Mouse (Mus musculus): Measurements from ENCODE around the gene Cul9. TPM values are rescaled to one million over a fixed set of nuclear protein-coding genes. Genes with fewer than 3 reads are reported as not detected.
A peak's percentile ranks its signal among the peaks of the same experiment; 100 is the strongest.
"Not testable (repeated sequence)": the region's sequence is repeated elsewhere in the genome, so short reads cannot be mapped to it uniquely, and the experiment has no call there.

The Cul9 gene
- polyA plus RNA-seq, 1 experiment from 2014 or later: 10.6 TPM

DNA sequence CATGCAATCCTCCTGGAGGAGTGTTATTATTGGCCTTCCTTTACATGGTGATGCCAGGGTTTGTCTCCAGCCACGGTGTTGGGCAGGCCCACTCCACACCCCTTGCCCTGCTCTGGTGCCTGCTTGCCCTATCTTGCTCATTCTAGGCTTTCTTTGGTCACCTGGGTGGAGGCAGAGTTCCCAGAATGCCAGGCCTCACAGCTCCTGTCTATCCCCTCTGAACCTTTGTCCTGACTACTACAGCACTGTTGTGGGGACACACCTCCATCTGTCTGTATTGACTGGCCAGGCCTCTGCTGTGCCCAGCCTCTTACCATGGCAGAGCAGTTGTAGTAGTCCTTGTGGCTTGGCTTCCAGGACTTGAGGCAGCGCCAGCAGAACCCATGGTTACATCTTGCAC is 43.4 kb downstream of the Cul9 start:
- 91% methylated on average over 2 of the region's 2 CpGs for WGBS
- no peak overlapping the region for H3K9ac ChIP-seq
- no peak overlapping the region for H3K27ac ChIP-seq (replicated peaks)
- no peak overlapping the region for H3K4me2 ChIP-seq (replicated peaks)
- H3K27me3 ChIP-seq: no peaks in the 10 kb centered on the region
- H3K4me1 ChIP-seq: peaks cover 6% of the 10 kb centered on the region; the same call in 1 of the 2 replicates
- ATAC-seq (ENCODE audit: insufficient number of reproducible peaks, low FRiP score, low TSS enrichment, low read depth): no peak
- peaks cover 13% of the 10 kb centered on the region; the same call in 1 of the 2 replicates for H3K36me3 ChIP-seq
- H3K4me3 ChIP-seq (replicated peaks): no peak overlapping the region
- H3K9me3 ChIP-seq (replicated peaks): no peaks in the 10 kb centered on the region

DNA sequence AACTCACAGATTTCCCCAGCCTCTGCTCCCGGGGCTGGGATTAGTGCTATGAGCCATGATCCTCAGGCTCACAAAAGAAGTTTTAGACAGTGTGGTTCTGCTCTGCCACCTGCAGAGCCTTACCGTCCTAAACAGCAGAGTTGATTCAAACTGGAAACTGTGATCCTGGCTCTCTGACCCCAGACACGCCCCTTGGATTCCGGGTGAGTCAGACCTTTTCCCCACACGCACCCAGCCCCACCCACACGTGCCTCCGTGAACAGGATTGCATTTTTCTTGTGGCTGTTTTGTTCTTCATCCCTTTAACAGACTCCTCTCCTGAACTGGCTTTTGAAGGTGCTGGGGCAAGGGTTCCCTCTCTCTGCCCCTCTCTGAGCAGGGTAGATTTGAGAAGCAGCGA is 48.2 kb downstream of the Cul9 start:
- Histone ChIP-seq H3K4me3 (replicated peaks) (no peak overlapping the region), H3K27me3 (0 out of 2 replicates have a peak, but pooled peaks cover 3% of the 10 kb centered on the region), H3K9ac (no peak overlapping the region), H3K27ac (replicated peaks) (no peak overlapping the region), H3K36me3 (peaks cover 13% of the 10 kb centered on the region; the same call in 1 of the 2 replicates), H3K4me2 (replicated peaks) (no peak overlapping the region), H3K9me3 (replicated peaks) (no peaks in the 10 kb centered on the region), H3K4me1 (peaks cover 20% of the 10 kb centered on the region)
- no peak for ATAC-seq (ENCODE audit: insufficient number of reproducible peaks, low FRiP score, low TSS enrichment, low read depth)
- WGBS: 62% methylated on average over 8 of the region's 8 CpGs

DNA sequence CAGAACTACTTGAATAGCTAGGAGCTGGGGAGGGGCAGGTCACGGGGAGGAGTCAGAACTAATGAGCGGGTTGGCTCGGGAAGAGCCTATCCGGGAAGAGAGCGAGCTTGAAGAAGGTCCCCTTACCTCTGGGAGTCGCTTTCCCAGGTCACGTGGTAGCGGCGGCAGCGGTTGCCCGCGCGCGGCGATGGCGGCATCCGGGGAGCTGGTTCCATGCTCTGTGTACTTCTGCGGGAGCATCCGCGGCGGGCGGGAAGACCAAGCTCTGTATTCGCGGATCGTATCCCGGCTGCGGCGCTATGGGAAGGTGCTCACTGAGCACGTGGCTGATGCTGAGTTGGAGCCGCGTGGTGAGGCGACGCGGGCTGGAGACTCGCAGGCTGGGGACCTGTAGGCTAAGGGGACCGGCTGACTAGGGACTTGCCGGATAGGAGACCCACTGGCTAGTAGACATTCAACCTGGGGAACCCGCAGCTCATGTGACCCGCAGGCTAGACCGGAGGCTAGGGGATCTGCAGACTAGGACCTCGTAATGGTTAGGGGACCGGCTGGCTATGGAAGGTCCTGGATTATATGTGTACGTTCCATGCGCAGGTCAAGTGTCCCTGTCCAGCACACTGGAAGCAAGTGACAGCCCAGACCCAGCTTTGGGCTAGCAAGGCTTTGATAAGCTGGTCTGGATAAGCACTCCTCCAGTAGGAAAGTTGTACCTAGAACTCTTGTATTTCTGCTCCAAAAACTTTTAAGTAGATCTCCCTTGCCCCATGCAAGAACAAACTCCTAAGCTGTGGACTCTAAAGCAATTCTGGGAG is 49.4 kb downstream of the Cul9 start, which contains the start of gene Dnph1:
Gene Dnph1 (plus strand): TSS at position 89 of the 812 bp plus-strand sequence.
- 0 out of 2 replicates have a peak, but pooled peaks cover 3% of the 10 kb centered on the region for H3K27me3 ChIP-seq

DNA sequence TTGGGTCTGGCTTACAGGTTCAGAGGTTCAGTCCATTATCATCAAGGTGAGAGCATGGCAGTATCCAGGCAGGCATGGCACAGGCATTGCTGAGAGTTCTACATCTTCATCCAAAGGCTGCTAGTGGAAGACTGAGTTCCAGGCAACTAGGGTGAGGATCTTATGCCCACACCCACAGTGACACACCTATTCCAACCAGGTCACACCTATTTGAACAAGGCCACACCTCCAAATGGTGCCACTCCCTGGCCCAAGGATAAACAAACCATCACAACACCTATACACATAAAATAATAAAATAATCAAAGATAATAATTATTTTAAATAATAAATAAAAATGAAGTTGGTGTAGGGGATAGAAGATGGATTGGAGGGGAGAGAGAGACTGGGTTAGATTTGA is 50.1 kb downstream of the Cul9 start:
- H3K4me2 ChIP-seq (replicated peaks); H3K9ac ChIP-seq; ATAC-seq (ENCODE audit: insufficient number of reproducible peaks, low FRiP score, low TSS enrichment, low read depth); H3K9me3 ChIP-seq (replicated peaks); H3K36me3 ChIP-seq; H3K27me3 ChIP-seq; H3K4me3 ChIP-seq (replicated peaks); H3K27ac ChIP-seq (replicated peaks): not testable (repeated sequence)
- peaks cover 20% of the 10 kb centered on the region for H3K4me1 ChIP-seq

More for the DNA sequence above, 49.4 kb downstream of the Cul9 start, which contains the start of gene Dnph1:
- Histone ChIP-seq H3K9ac (peak within 1 kb of the TSS; percentile 45), H3K4me3 (replicated peaks) (peak within 1 kb of the TSS; percentile 54), H3K27ac (replicated peaks) (no peak within 1 kb of the TSS), H3K9me3 (replicated peaks) (no peaks in the 10 kb centered on the region), H3K4me2 (replicated peaks) (peak within 1 kb of the TSS; percentile 93), H3K4me1 (peaks cover 20% of the 10 kb centered on the region), H3K36me3 (peaks cover 9% of the 10 kb centered on the region; the same call in 1 of the 2 replicates)
- 0% methylated on average over 44 of the region's 44 CpGs for WGBS
- peak; percentile 92 for ATAC-seq (ENCODE audit: insufficient number of reproducible peaks, low FRiP score, low TSS enrichment, low read depth)

DNA sequence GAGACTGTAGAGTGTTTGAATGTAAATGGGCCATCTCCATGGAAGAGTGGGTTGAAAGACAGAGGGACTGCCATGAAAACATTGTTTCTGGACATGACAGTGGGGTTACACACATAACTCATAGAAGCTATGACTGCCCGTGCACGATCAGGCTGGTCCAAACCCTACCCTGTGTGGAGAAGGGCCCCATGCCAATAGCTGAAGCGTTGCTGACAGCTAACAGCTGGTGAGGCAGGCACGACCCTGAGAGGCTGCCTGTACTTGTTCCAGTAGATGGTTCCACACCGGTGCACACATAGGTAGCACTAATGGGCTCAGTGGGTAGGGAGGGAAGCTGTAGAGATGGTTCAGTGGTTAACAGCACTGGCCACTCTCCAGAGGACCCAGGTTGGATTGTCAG is 50.7 kb downstream of the Cul9 start:
- WGBS: 70% methylated on average over 5 of the region's 5 CpGs
- H3K4me2 ChIP-seq (replicated peaks): no peak overlapping the region
- ATAC-seq (ENCODE audit: insufficient number of reproducible peaks, low FRiP score, low TSS enrichment, low read depth): no peak
- H3K27me3 ChIP-seq: peaks cover 3% of the 10 kb centered on the region
- H3K27ac ChIP-seq (replicated peaks): no peak overlapping the region
- H3K9ac ChIP-seq: no peak overlapping the region
- H3K9me3 ChIP-seq (replicated peaks): no peaks in the 10 kb centered on the region
- peaks cover 20% of the 10 kb centered on the region for H3K4me1 ChIP-seq
- peaks cover 9% of the 10 kb centered on the region; the same call in 1 of the 2 replicates for H3K36me3 ChIP-seq
- H3K4me3 ChIP-seq (replicated peaks): no peak overlapping the region

DNA sequence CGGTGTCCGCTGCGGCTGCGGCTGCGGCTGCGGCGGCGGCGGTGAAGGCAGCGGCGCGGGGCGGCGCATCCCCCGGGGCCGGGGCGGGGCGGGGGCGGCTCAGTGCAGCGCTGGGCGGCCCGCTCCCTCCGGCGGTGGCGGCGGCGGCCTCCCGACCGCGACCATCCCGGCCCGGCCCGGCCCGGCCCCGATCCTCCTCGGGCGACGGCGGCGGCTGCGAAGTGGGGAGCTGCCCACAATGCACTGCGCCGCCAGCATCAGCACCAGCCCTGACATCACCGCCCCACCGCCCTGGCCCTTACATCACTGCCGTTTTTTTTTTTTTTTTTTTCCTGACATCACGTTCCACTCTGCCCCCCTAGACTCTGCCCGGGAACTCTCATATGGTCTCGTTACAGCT is 58.8 kb downstream of the Cul9 start, which contains the start of gene Ttbk1:
Gene Ttbk1 (minus strand): TSS at position 245 of the 400 bp plus-strand sequence.
- Histone ChIP-seq H3K4me3 (replicated peaks) (peak within 1 kb of the TSS; percentile 41), H3K9ac (no peak within 1 kb of the TSS), H3K9me3 (replicated peaks) (no peaks in the 10 kb centered on the region), H3K27me3 (peaks cover 76% of the 10 kb centered on the region), H3K4me2 (replicated peaks) (peak within 1 kb of the TSS; percentile 59), H3K4me1 (peaks cover 14% of the 10 kb centered on the region), H3K27ac (replicated peaks) (no peak within 1 kb of the TSS), H3K36me3 (no peaks in the 10 kb centered on the region)
- no peak for ATAC-seq (ENCODE audit: insufficient number of reproducible peaks, low FRiP score, low TSS enrichment, low read depth)
- 0% methylated on average over 6 of the region's 49 CpGs for WGBS

DNA sequence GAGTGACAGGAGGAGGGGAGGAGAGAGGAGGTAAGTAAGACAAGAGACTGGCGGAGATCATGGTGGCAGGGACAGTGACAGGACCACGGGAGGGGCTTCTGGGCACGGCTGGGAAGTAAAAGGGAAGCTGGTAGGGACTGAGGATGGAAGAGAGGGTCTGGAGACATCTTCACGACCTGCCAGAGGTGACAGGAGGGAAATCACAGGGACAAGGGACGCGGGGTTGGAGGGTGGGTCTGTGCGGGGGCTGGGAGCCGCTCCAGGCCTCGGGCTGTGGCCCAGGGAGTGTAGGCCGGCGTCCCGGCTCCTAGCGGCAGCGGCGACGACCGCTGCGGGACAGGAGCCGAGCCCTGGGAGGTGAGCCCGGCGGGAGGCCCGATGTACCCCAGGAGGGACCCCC is 59.2 kb downstream of the Cul9 start:
- ATAC-seq (ENCODE audit: insufficient number of reproducible peaks, low FRiP score, low TSS enrichment, low read depth): no peak
- peaks cover 77% of the 10 kb centered on the region for H3K27me3 ChIP-seq
- H3K27ac ChIP-seq (replicated peaks): no peak overlapping the region
- no peaks in the 10 kb centered on the region for H3K36me3 ChIP-seq
- H3K9ac ChIP-seq: no peak overlapping the region
- peaks cover 14% of the 10 kb centered on the region for H3K4me1 ChIP-seq
- H3K4me3 ChIP-seq (replicated peaks): peak overlapping the region; percentile 41
- H3K9me3 ChIP-seq (replicated peaks): no peaks in the 10 kb centered on the region
- H3K4me2 ChIP-seq (replicated peaks): peak overlapping the region; percentile 59
- 4% methylated on average over 22 of the region's 22 CpGs for WGBS

DNA sequence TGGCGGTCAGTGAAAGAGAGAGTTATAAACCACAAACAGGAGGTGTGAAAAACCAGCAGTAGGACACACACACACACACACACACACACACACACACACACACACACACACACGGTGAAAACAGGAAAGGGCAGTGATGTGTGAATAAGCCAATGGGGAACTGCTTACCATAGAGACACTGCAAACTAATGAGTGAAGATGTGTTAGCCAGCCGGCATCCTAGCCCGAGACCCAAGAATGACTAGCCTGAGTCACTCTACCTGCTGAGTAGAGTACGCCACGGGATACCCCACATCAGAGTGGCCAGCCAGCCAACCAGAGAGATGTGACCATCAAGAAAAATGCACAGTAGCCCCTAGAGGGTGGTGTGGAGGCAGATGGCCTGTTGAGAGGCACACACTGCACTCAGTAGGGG is 61.7 kb downstream of the Cul9 start:
- Histone ChIP-seq H3K4me1 (peaks cover 14% of the 10 kb centered on the region), H3K4me2 (replicated peaks) (peak overlapping the region; percentile 47; the same call in 1 of the 2 replicates), H3K4me3 (replicated peaks) (no peak overlapping the region), H3K9ac (no peak overlapping the region), H3K27ac (replicated peaks) (no peak overlapping the region), H3K9me3 (replicated peaks) (no peaks in the 10 kb centered on the region), H3K36me3 (no peaks in the 10 kb centered on the region), H3K27me3 (peaks cover 74% of the 10 kb centered on the region)
- WGBS: 12% methylated on average over 6 of the region's 6 CpGs
- ATAC-seq (ENCODE audit: insufficient number of reproducible peaks, low FRiP score, low TSS enrichment, low read depth): no peak

DNA sequence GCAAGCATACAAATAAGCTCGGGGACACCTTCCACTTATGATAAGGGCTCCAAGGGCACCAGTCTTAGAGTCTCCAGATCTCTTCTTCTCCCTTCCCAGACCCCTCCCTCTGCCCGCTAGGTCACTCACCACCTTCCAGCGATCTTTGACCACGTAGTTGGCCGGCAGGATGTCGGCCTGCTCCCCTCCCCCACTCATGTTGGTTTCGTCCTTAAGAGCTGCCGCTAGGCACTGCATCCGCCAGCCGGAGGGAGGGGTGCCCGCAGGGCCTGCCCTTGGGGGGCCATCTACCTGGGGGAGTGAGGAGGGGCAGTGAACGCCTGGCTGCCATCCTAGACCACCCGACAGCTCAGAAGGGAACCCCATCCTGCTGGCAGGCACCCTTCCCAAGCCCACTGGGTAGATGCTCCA is 62.2 kb downstream of the Cul9 start:
- Histone ChIP-seq H3K4me1 (peaks cover 14% of the 10 kb centered on the region), H3K27ac (replicated peaks) (no peak overlapping the region), H3K4me2 (replicated peaks) (peak overlapping the region; percentile 47), H3K9ac (no peak overlapping the region), H3K9me3 (replicated peaks) (no peaks in the 10 kb centered on the region), H3K36me3 (no peaks in the 10 kb centered on the region), H3K27me3 (peaks cover 72% of the 10 kb centered on the region), H3K4me3 (replicated peaks) (peak overlapping the region; percentile 25)
- 1% methylated on average over 13 of the region's 13 CpGs for WGBS
- ATAC-seq (ENCODE audit: insufficient number of reproducible peaks, low FRiP score, low TSS enrichment, low read depth): no peak

DNA sequence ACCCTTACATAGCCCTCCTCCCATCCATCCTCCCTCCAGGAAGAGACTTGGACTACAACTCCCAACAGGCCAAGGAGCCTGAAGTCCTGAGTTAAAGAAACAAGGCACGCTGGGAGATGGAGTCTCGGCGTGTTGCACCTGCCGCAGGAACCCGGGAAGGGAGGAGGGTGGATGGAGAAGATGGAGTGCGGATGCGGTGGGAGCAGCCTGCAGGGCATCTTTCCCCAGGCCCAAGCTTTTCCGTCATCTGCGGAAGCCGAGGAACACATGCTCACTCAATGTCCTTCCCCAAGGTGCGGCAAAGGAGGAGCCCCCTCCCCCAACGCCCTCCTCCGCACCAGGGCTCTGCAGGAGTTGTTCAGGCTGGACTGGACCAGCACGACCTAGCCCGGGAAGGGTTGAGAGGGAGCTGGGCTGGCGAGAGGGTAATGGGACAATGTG is 62.6 kb downstream of the Cul9 start:
- ATAC-seq (ENCODE audit: insufficient number of reproducible peaks, low FRiP score, low TSS enrichment, low read depth): no peak; the same call in 1 of the 2 replicates
- Histone ChIP-seq H3K9ac (no peak overlapping the region), H3K4me1 (peaks cover 14% of the 10 kb centered on the region), H3K4me2 (replicated peaks) (peak overlapping the region; percentile 47), H3K9me3 (replicated peaks) (no peaks in the 10 kb centered on the region), H3K27ac (replicated peaks) (no peak overlapping the region), H3K4me3 (replicated peaks) (peak overlapping the region; percentile 25), H3K36me3 (no peaks in the 10 kb centered on the region), H3K27me3 (peaks cover 68% of the 10 kb centered on the region)
- under 1% methylated on average over 16 of the region's 16 CpGs for WGBS

DNA sequence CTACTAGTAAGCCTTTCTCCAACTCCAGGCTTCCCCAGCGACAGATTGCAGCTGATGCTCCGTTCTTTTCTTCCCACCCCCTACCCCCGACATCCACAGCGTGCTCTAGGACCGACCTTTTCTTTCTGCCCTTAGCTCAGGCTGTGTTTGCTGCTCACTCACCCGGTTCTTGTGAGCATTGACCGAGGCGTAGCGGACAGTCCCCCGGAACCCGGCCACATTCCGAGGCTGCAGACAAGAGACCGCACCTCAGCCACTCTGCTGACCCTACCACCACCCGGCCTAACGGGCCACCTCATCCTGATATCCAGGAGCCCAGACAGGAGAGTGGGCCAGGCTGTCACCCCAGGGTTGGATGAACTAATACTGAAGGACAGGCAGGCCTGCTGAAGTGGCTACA is 68.9 kb downstream of the Cul9 start:
- ATAC-seq (ENCODE audit: insufficient number of reproducible peaks, low FRiP score, low TSS enrichment, low read depth): no peak
- H3K4me2 ChIP-seq (replicated peaks): no peak overlapping the region
- no peak overlapping the region for H3K4me3 ChIP-seq (replicated peaks)
- H3K4me1 ChIP-seq: no peaks in the 10 kb centered on the region
- H3K36me3 ChIP-seq: no peaks in the 10 kb centered on the region
- H3K9me3 ChIP-seq (replicated peaks): no peaks in the 10 kb centered on the region
- no peak overlapping the region for H3K9ac ChIP-seq
- WGBS: 88% methylated on average over 15 of the region's 15 CpGs
- H3K27ac ChIP-seq (replicated peaks): no peak overlapping the region
- peaks cover 6% of the 10 kb centered on the region; the same call in 1 of the 2 replicates for H3K27me3 ChIP-seq

All from embryonic facial prominence, embryonic 15.5 days (tissue).